Mouse (Mus musculus): ENCODE measurements around the gene Dapk3. TPM values are rescaled to one million over a fixed set of nuclear protein-coding genes. Genes with fewer than 3 reads are reported as not detected.
"Not testable (repeated sequence)": the region's sequence is repeated elsewhere in the genome, so short reads cannot be mapped to it uniquely, and the experiment has no call there.

The Dapk3 gene
- total and polyA plus RNA-seq, 3 experiments = 27.8 to 30.6 (median 29.0) TPM

DNA sequence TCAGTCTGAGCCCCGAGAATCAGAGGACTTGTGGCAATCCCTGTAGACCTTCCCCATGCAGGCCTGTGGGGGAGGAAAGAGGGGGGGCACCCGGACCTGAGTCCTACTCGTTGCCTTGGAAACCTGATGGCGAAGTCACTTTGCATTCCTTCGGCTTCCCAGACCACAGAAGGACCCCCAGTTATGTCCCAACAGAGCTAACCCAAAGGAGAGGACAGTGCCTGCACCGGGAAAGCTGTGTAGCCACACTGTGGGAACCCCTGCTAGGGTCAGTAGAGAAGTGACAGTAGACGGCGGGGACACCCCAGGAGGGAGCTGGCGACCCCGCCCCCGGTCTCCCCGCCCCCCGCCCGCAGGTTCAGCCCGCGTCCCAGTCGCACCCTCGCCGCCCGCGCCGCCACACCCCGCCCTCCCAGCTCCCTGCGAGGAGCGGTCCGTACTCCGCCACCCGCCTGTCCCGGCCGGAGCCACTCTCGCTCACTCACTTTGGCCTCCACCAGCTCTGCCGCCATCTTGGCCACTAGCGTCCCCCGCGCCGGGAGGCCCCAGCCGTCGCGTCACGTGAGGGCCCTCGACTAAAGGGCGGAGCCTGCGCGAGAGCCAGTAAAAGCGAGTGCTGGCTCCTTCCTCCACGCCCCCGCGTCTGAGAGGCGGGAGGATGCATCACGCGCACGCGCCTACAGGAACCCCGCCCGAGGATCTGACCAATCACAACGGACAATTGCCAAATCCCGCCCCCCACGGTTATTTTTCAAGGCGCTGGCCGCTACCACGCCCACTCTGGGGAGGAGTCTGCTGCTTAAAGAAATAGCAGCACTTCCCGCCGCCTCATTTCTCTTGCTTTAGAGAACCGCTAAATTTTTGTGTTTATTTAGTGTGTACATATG lies 15.4 kb upstream of the Dapk3 start, which contains the start of gene Pias4:
Gene Pias4 (minus strand): TSS at position 724 of the 887 bp plus-strand sequence.
- Histone ChIP-seq H3K79me2 (replicated peaks; ENCODE audit: control insufficient read depth, insufficient read depth, low read length) (peaks cover 7% of the 10 kb centered on the region), H3K4me1 (ENCODE audit: control insufficient read depth, insufficient read depth, low read length) (peaks cover 2% of the 10 kb centered on the region), H3K36me3 (ENCODE audit: control insufficient read depth, insufficient read depth, low read length) (no peaks in the 10 kb centered on the region), H3K27me3 (ENCODE audit: control insufficient read depth, insufficient read depth, low read length) (no peaks in the 10 kb centered on the region), H3K4me3 (peak within 1 kb of the TSS; percentile 79), H3K9ac (ENCODE audit: low read depth, low read length) (peak within 1 kb of the TSS; percentile 95), H3K27ac (peak within 1 kb of the TSS; percentile 93)
- TF ChIP-seq EP300 (IDR thresholded peaks at IDR 0.05; ENCODE audit: insufficient read depth, low read depth, low read length) (peak; percentile 66; the same call in 1 of the 2 replicates), POLR2A (IDR thresholded peaks at IDR 0.05; ENCODE audit: insufficient read depth, low read depth, low read length) (peak; percentile 87), CTCF (IDR thresholded peaks at IDR 0.05) (no peak)
- intact Hi-C loops (cut with DNase I) = loop anchor here (2.0 kb wide), 1 partner anchor 29 kb away; no protein-coding TSS in a partner anchor
- under 1% methylated on average over 64 of the region's 64 CpGs for whole genome bisulfite sequencing
- DNase-seq = peak; percentile 99 to 100

DNA sequence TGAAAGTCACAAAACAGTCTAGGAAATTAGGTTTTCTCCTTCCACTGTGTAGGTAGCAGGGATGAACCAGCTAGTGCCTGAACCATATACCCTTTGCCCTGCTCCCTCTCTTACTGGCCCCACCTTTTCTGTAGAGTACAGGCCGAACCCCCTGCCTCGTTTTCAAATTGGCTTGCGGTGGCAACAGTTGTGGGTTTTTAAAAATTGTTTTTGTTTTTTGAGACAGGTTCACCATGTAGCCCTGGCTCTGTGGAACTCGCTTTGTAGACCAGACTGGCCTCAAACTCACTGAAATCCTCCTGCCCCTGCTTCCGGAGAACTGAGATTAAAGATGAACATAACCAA lies 14.7 kb upstream of the Dapk3 start:
- intact Hi-C loops (cut with DNase I) = no loop called here
- peak overlapping the region; percentile 45 for H3K9ac ChIP-seq (ENCODE audit: low read depth, low read length)

DNA sequence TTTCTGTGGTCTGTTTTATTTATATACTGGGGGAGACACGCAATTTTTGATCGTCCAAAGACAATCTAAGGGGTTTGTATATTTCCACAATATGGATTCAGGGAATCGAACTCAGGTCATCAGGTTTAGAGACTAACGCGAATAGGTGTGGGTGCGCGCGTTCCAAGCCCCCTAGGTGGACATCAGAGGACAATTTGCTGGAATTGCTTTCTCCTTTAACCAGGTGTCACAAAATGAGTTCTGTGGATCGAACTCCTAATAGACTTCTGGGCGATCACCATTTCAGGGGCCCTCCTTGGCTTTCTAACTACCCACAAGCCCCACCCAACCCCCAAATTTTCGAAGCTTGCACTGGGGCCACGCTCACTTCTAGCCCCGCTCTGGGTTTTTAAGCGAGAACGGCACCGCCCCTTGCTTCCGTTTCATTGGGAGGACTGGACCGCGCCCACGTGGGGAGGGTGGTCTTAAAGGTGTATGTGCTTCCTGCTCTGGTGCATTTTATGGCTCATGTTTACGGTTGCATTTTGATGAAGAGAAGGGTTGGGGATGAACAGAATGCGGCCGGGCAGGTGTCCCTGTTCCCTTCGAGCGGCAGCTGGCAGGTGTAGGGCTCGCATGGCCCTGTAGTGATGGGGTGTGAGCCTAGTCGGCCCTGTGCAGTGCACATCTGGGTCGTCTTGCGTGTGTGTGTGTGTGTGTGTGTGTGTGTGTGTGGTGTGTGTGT lies 14.1 kb upstream of the Dapk3 start:
- H3K36me3 ChIP-seq (ENCODE audit: control insufficient read depth, insufficient read depth, low read length) = no peaks in the 10 kb centered on the region
- peak overlapping the region; percentile 93 for H3K27ac ChIP-seq
- H3K4me3 ChIP-seq = peak overlapping the region; percentile 67
- intact Hi-C loops (cut with DNase I) = no loop called here
- H3K27me3 ChIP-seq (ENCODE audit: control insufficient read depth, insufficient read depth, low read length) = no peaks in the 10 kb centered on the region
- peaks cover 7% of the 10 kb centered on the region for H3K79me2 ChIP-seq (replicated peaks; ENCODE audit: control insufficient read depth, insufficient read depth, low read length)
- peak overlapping the region; percentile 79 for H3K9ac ChIP-seq (ENCODE audit: low read depth, low read length)
- TF ChIP-seq EP300 (IDR thresholded peaks at IDR 0.05; ENCODE audit: insufficient read depth, low read depth, low read length) (peak; percentile 42; the same call in 1 of the 2 replicates), CTCF (IDR thresholded peaks at IDR 0.05) (no peak), POLR2A (IDR thresholded peaks at IDR 0.05; ENCODE audit: insufficient read depth, low read depth, low read length) (peak; percentile 72)
- DNase-seq = peak; percentile 89 to 91
- H3K4me1 ChIP-seq (ENCODE audit: control insufficient read depth, insufficient read depth, low read length) = peaks cover 4% of the 10 kb centered on the region
- 2% methylated on average over 29 of the region's 29 CpGs for WGBS

More for the DNA sequence above, 14.7 kb upstream of the Dapk3 start:
- 7% methylated on average over 5 of the region's 5 CpGs for WGBS
- Histone ChIP-seq H3K27ac (peak overlapping the region; percentile 93), H3K4me1 (ENCODE audit: control insufficient read depth, insufficient read depth, low read length) (peaks cover 4% of the 10 kb centered on the region), H3K4me3 (peak overlapping the region; percentile 67), H3K27me3 (ENCODE audit: control insufficient read depth, insufficient read depth, low read length) (no peaks in the 10 kb centered on the region), H3K79me2 (replicated peaks; ENCODE audit: control insufficient read depth, insufficient read depth, low read length) (peaks cover 7% of the 10 kb centered on the region), H3K36me3 (ENCODE audit: control insufficient read depth, insufficient read depth, low read length) (no peaks in the 10 kb centered on the region)
- TF ChIP-seq EP300 (IDR thresholded peaks at IDR 0.05; ENCODE audit: insufficient read depth, low read depth, low read length) = no peak
- TF ChIP-seq CTCF (IDR thresholded peaks at IDR 0.05) = no peak
- no peak; the same call in 1 of the 2 replicates for TF ChIP-seq POLR2A (IDR thresholded peaks at IDR 0.05; ENCODE audit: insufficient read depth, low read depth, low read length)
- peak in 1 of 2 experiments; percentile 50 for DNase-seq

DNA sequence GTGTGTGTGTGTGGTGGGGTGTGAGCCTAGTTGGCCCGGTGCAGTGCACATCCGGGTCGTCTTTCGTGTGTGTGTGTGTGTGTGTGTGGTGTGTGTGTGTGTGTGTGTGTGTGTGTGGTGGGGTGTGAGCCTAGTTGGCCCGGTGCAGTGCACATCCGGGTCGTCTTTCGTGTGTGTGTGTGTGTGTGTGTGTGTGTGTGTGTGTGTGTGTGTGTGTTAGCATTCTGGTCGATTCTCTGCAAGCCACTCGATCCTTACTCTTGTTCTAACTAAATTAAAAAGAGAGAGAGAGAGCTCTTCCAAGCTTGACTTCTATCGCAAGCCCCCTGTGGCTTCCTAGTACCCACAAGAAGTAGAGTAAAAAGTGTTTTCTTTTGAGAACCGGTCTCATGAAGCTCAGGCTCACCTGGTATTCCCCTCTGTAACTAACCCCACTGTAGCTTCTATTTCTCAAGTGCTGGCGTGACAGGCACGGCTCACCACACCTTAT lies 13.3 kb upstream of the Dapk3 start:
- H3K9ac ChIP-seq (ENCODE audit: low read depth, low read length); H3K79me2 ChIP-seq (replicated peaks; ENCODE audit: control insufficient read depth, insufficient read depth, low read length); intact Hi-C loops (cut with DNase I); H3K4me3 ChIP-seq; H3K4me1 ChIP-seq (ENCODE audit: control insufficient read depth, insufficient read depth, low read length); DNase-seq; H3K36me3 ChIP-seq (ENCODE audit: control insufficient read depth, insufficient read depth, low read length); H3K27me3 ChIP-seq (ENCODE audit: control insufficient read depth, insufficient read depth, low read length): not testable (repeated sequence)
- peak overlapping the region; percentile 71 for H3K27ac ChIP-seq
- 16% methylated on average over 13 of the region's 14 CpGs for WGBS

DNA sequence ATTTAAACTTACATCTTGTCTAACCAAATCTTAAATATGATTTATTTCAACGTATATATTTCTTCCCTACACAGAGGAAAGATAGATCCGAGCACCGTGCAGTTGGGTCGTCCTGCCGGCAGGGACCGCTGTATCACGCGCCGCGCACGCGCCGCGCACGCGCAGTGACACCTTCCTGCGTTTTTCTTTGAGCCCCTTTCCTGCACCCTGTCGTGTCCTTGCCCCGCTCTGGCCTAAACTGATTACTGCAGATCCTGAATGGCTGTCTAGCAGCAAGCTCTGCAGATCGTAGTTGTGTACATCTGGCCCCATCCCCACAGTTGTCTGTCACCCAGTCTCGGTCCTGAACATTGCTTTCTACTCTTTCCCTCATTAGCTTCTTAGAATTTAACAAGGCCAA lies 9.7 kb upstream of the Dapk3 start:
- Histone ChIP-seq H3K27me3 (ENCODE audit: control insufficient read depth, insufficient read depth, low read length) (no peaks in the 10 kb centered on the region), H3K27ac (peak overlapping the region; percentile 86), H3K4me3 (peak overlapping the region; percentile 38), H3K36me3 (ENCODE audit: control insufficient read depth, insufficient read depth, low read length) (no peaks in the 10 kb centered on the region), H3K9ac (ENCODE audit: low read depth, low read length) (peak overlapping the region; percentile 40), H3K4me1 (ENCODE audit: control insufficient read depth, insufficient read depth, low read length) (peaks cover 11% of the 10 kb centered on the region), H3K79me2 (replicated peaks; ENCODE audit: control insufficient read depth, insufficient read depth, low read length) (peaks cover 4% of the 10 kb centered on the region; the same call in 1 of the 2 replicates)
- intact Hi-C loops (cut with DNase I) = loop anchor here (5.0 to 10.0 kb wide), 2 partner anchors 156 to 428 kb away; partner anchors contain the start of gene Ap3d1
- DNase-seq = peak; percentile 86 to 88
- TF ChIP-seq POLR2A (IDR thresholded peaks at IDR 0.05; ENCODE audit: insufficient read depth, low read depth, low read length) (peak; percentile 94), CTCF (IDR thresholded peaks at IDR 0.05) (peak; percentile 98; the same call in 1 of the 2 replicates), EP300 (IDR thresholded peaks at IDR 0.05; ENCODE audit: insufficient read depth, low read depth, low read length) (peak; percentile 81; the same call in 1 of the 2 replicates)
- 8% methylated on average over 21 of the region's 21 CpGs for WGBS

Measured in heart, adult 2 months (tissue).